Mouse (Mus musculus): Measurements from ENCODE around the gene Rnf225.

DNA sequence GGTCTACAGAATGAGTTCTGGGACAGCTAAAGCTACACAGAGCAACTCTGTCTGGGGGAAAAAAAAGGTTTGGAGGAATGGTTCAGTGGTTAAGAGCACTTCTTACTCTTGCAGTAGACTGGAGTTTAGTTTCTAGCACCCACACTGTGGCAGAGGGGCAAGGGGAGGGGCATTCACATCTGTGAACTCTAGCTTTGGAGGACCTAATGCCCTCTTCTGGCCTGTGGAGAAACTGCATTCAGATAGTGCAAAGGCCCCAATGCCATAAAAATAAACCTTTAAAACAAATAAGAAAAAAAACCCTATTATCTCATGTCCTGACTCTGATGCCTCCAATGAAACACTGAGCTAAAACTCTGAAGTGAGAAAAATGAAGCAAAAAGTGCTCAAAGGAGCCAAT lies 16.3 kb downstream of the Rnf225 start:
- no peak for TF ChIP-seq CTCF (IDR thresholded peaks at IDR 0.05; ENCODE audit: borderline replicate concordance, insufficient read depth, low read length)
- TF ChIP-seq POLR2A (IDR thresholded peaks at IDR 0.05; ENCODE audit: low read depth, low read length) = no peak

Measured in embryonic fibroblast, embryonic 13.5 days (primary cell).